Mouse (Mus musculus) kidney, embryonic 14.5 days (tissue): Measurements from ENCODE around the gene Bach2. TPM values are rescaled to one million over a fixed set of nuclear protein-coding genes. Genes with fewer than 3 reads are reported as not detected.

Experiments
- ATAC-seq: fragments of 200-750 bp; cut with Nextera tagmentation; 2 replicates; pipeline ENCODE4 v1.8.0; 2017; ENCODE audit warnings: moderate number of reproducible peaks, mild to moderate bottlenecking, moderate TSS enrichment, moderate library complexity; ENCODE audit not compliant: low FRiP score, low TSS enrichment
- H3K27ac ChIP-seq: fragments of 300-500 bp; sonication (generic); 2 replicates; pipeline ENCODE4 v1.5.1; 2014; ENCODE audit warnings: low read depth, mild to moderate bottlenecking, low read length, moderate library complexity, mixed read lengths
- H3K27me3 ChIP-seq: fragments of 300-500 bp; sonication (generic); 2 replicates; pipeline ENCODE4 v1.6.1; 2014; ENCODE audit warnings: mild to moderate bottlenecking, low read length; ENCODE audit not compliant: control insufficient read depth, insufficient read depth
- H3K36me3 ChIP-seq: fragments of 300-500 bp; sonication (generic); 2 replicates; pipeline ENCODE4 v1.6.1; 2014; ENCODE audit warnings: low read length, mixed read lengths; ENCODE audit not compliant: control insufficient read depth, insufficient read depth
- H3K4me1 ChIP-seq: fragments of 300-500 bp; sonication (generic); 2 replicates; pipeline ENCODE4 v1.6.1; 2014; ENCODE audit warnings: low read length, mixed read lengths; ENCODE audit not compliant: control insufficient read depth, insufficient read depth
- H3K4me2 ChIP-seq: fragments of 300-500 bp; sonication (generic); replicated peaks from 2 replicates; pipeline ENCODE4 v1.6.1; 2014; ENCODE audit warnings: low read depth, mild to moderate bottlenecking, low read length
- H3K4me3 ChIP-seq: fragments of 300-500 bp; sonication (generic); 2 replicates; pipeline ENCODE4 v1.5.1; 2014; ENCODE audit warnings: mild to moderate bottlenecking, low read length
- H3K9ac ChIP-seq: fragments of 300-500 bp; sonication (generic); 2 replicates; pipeline ENCODE4 v1.6.1; 2014; ENCODE audit warnings: low read depth, mild to moderate bottlenecking, low read length, moderate library complexity
- H3K9me3 ChIP-seq: fragments of 300-500 bp; sonication (generic); 2 replicates; pipeline ENCODE4 v1.6.1; 2016; ENCODE audit warnings: low read length; ENCODE audit not compliant: control insufficient read depth
- WGBS: fragments of 180-500 bp; shearing (Covaris S2); extraction: QIAGEN DNeasy Blood & Tissue Kit; methylation state at CpG from one replicate; pipeline ENCODE4 v1.1.7; 2014; 5-methylcytosine and 5-hydroxymethylcytosine counted together
- polyA plus RNA-seq: library from polyadenylated mRNA; unstranded; fragments of >200 nt; fragmentation: Nextera tagmentation; extraction: Ambion mirVana; gene quantifications from 2 replicates; pipeline ENCODE4 v1.2.1, GENCODE M21; 2014

Gene Bach2
- polyA plus RNA-seq, 1 experiment from 2014 or later: 13.3 TPM

GRCm38 (mm10) chr4:32389107-32389800 is 150.7 kb downstream of the Bach2 start:
- no peaks in the 10 kb centered on the region for H3K9me3 ChIP-seq
- no peak overlapping the region for H3K4me2 ChIP-seq
- H3K27ac ChIP-seq: no peak overlapping the region
- no peak for ATAC-seq
- H3K4me3 ChIP-seq: no peak overlapping the region
- no peaks in the 10 kb centered on the region for H3K36me3 ChIP-seq
- WGBS: 77% methylated on average over 14 of the region's 14 CpGs
- no peaks in the 10 kb centered on the region for H3K27me3 ChIP-seq
- H3K9ac ChIP-seq: no peak overlapping the region
- H3K4me1 ChIP-seq: peaks cover 19% of the 10 kb centered on the region; the same call in 1 of the 2 replicates

- Histone ChIP-seq H3K9ac (no peak overlapping the region), H3K9me3 (no peaks in the 10 kb centered on the region), H3K4me1 (peaks cover 16% of the 10 kb centered on the region; the same call in 1 of the 2 replicates), H3K4me2 (no peak overlapping the region), H3K27ac (no peak overlapping the region), H3K4me3 (no peak overlapping the region), H3K27me3 (no peaks in the 10 kb centered on the region), H3K36me3 (no peaks in the 10 kb centered on the region)
- WGBS: 92% methylated on average over 8 of the region's 8 CpGs
- ATAC-seq: no peak
Measured at GRCm38 (mm10) chr4:32391260-32391659, 152.7 kb downstream of the Bach2 start.

- H3K27me3 ChIP-seq: no peaks in the 10 kb centered on the region
- 81% methylated on average over 3 of the region's 3 CpGs for WGBS
- no peaks in the 10 kb centered on the region for H3K9me3 ChIP-seq
- H3K27ac ChIP-seq: no peak overlapping the region
- H3K4me2 ChIP-seq: no peak overlapping the region
- peaks cover 5% of the 10 kb centered on the region; the same call in 1 of the 2 replicates for H3K4me1 ChIP-seq
- no peak overlapping the region for H3K4me3 ChIP-seq
- no peak overlapping the region for H3K9ac ChIP-seq
- ATAC-seq: no peak
- no peaks in the 10 kb centered on the region for H3K36me3 ChIP-seq
Measured at GRCm38 (mm10) chr4:32393226-32393625, 154.6 kb downstream of the Bach2 start.

- H3K27ac ChIP-seq: no peak overlapping the region
- H3K4me2 ChIP-seq: no peak overlapping the region
- no peak overlapping the region for H3K9ac ChIP-seq
- no peaks in the 10 kb centered on the region for H3K36me3 ChIP-seq
- ATAC-seq: no peak
- H3K4me1 ChIP-seq: no peaks in the 10 kb centered on the region; the same call in 1 of the 2 replicates
- no peaks in the 10 kb centered on the region for H3K27me3 ChIP-seq
- H3K4me3 ChIP-seq: no peak overlapping the region
- no peaks in the 10 kb centered on the region for H3K9me3 ChIP-seq
- WGBS: 52% methylated on average over 1 of the region's 1 CpGs
Measured at GRCm38 (mm10) chr4:32393951-32394350, 155.3 kb downstream of the Bach2 start.

- H3K4me1 ChIP-seq: no peaks in the 10 kb centered on the region
- H3K4me3 ChIP-seq: no peak overlapping the region
- 93% methylated on average over 2 of the region's 2 CpGs for WGBS
- H3K36me3 ChIP-seq: no peaks in the 10 kb centered on the region
- no peak overlapping the region for H3K27ac ChIP-seq
- H3K27me3 ChIP-seq: no peaks in the 10 kb centered on the region
- H3K9me3 ChIP-seq: no peaks in the 10 kb centered on the region
- no peak for ATAC-seq
- H3K4me2 ChIP-seq: no peak overlapping the region
- no peak overlapping the region for H3K9ac ChIP-seq
Measured at GRCm38 (mm10) chr4:32394850-32395249, 156.2 kb downstream of the Bach2 start.

- Histone ChIP-seq H3K9ac (no peak overlapping the region), H3K27me3 (no peaks in the 10 kb centered on the region), H3K27ac (no peak overlapping the region), H3K4me1 (no peaks in the 10 kb centered on the region), H3K4me3 (no peak overlapping the region), H3K4me2 (no peak overlapping the region), H3K36me3 (no peaks in the 10 kb centered on the region), H3K9me3 (no peaks in the 10 kb centered on the region)
- ATAC-seq: no peak
- WGBS: 89% methylated on average over 5 of the region's 5 CpGs
Measured at GRCm38 (mm10) chr4:32401459-32401858, 162.9 kb downstream of the Bach2 start.

- ATAC-seq: no peak
- H3K4me3 ChIP-seq: no peak overlapping the region
- no peaks in the 10 kb centered on the region for H3K27me3 ChIP-seq
- H3K4me2 ChIP-seq: no peak overlapping the region
- H3K27ac ChIP-seq: no peak overlapping the region
- no peaks in the 10 kb centered on the region for H3K9me3 ChIP-seq
- H3K36me3 ChIP-seq: no peaks in the 10 kb centered on the region
- 96% methylated on average over 5 of the region's 5 CpGs for WGBS
- no peak overlapping the region for H3K9ac ChIP-seq
- H3K4me1 ChIP-seq: no peaks in the 10 kb centered on the region
Measured at GRCm38 (mm10) chr4:32403506-32403905, 164.9 kb downstream of the Bach2 start.

GRCm38 (mm10) chr4:32405149-32405882 is 166.7 kb downstream of the Bach2 start:
- Histone ChIP-seq H3K27me3 (no peaks in the 10 kb centered on the region), H3K9ac (no peak overlapping the region), H3K36me3 (no peaks in the 10 kb centered on the region), H3K4me3 (no peak overlapping the region), H3K27ac (no peak overlapping the region), H3K9me3 (no peaks in the 10 kb centered on the region), H3K4me2 (no peak overlapping the region), H3K4me1 (no peaks in the 10 kb centered on the region)
- ATAC-seq: no peak
- WGBS: 78% methylated on average over 17 of the region's 17 CpGs

GRCm38 (mm10) chr4:32405985-32406384 is 167.4 kb downstream of the Bach2 start:
- no peaks in the 10 kb centered on the region for H3K9me3 ChIP-seq
- ATAC-seq: no peak
- WGBS: 91% methylated on average over 3 of the region's 3 CpGs

More at GRCm38 (mm10) chr4:32405985-32406384, 167.4 kb downstream of the Bach2 start:
- H3K4me1 ChIP-seq: no peaks in the 10 kb centered on the region
- H3K27me3 ChIP-seq: no peaks in the 10 kb centered on the region
- H3K9ac ChIP-seq: no peak overlapping the region
- no peaks in the 10 kb centered on the region for H3K36me3 ChIP-seq
- H3K27ac ChIP-seq: no peak overlapping the region
- H3K4me2 ChIP-seq: no peak overlapping the region
- H3K4me3 ChIP-seq: no peak overlapping the region
